Mouse (Mus musculus): ENCODE data around the gene Fam173b. TPM values are rescaled to one million over a fixed set of nuclear protein-coding genes. Genes with fewer than 3 reads are reported as not detected.

Gene Fam173b
- polyA plus RNA-seq, 1 experiment = 8.4 TPM

GRCm38 (mm10) chr15:31611027-31611426 is 9.4 kb downstream of the Fam173b start:
- no peaks in the 10 kb centered on the region for H3K27me3 ChIP-seq (ENCODE audit: control insufficient read depth, insufficient read depth, low read length)
- no peak overlapping the region for H3K4me3 ChIP-seq (ENCODE audit: control insufficient read depth, insufficient read depth, low read length)
- WGBS = 94% methylated on average over 3 of the region's 3 CpGs
- TF ChIP-seq CTCF (IDR thresholded peaks at IDR 0.05; ENCODE audit: borderline replicate concordance, control insufficient read depth, extremely low read depth, insufficient read depth, low read length, poor library complexity) = no peak
- no peak for TF ChIP-seq POLR2A (IDR thresholded peaks at IDR 0.05; ENCODE audit: control insufficient read depth, extremely low read depth, insufficient read depth, low read length, poor library complexity)
- no peaks in the 10 kb centered on the region for H3K36me3 ChIP-seq (ENCODE audit: control insufficient read depth, insufficient read depth, low read length)
- no peaks in the 10 kb centered on the region for H3K4me1 ChIP-seq (replicated peaks; ENCODE audit: control insufficient read depth, insufficient read depth, low read length)
- H3K27ac ChIP-seq (ENCODE audit: control insufficient read depth, insufficient read depth, low read length) = no peak overlapping the region
- no peak for DNase-seq

DNA sequence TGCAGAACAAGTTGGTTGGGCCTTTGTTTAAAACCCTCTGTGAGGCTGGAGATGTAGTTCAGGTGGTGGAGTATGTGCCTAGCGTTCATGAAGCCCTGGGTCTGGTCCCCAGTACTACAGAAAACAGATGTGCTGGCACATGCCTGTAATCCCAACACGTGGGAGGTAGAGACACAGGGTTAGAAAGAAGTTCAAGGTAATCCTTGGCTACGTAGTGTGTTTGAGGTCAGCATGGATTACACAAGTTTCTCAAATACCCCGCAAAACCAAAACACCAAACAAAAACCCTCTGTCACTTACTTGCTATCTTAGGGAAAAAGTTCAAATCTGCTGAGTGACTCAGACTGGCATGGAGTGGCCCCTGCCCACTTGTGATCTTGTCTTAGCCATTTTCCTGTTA is 10.3 kb downstream of the Fam173b start:
- no peaks in the 10 kb centered on the region for H3K36me3 ChIP-seq (ENCODE audit: control insufficient read depth, insufficient read depth, low read length)
- 97% methylated on average over 4 of the region's 4 CpGs for WGBS
- H3K4me1 ChIP-seq (replicated peaks; ENCODE audit: control insufficient read depth, insufficient read depth, low read length) = no peaks in the 10 kb centered on the region
- H3K27me3 ChIP-seq (ENCODE audit: control insufficient read depth, insufficient read depth, low read length) = no peaks in the 10 kb centered on the region
- no peak for DNase-seq
- no peak for TF ChIP-seq CTCF (IDR thresholded peaks at IDR 0.05; ENCODE audit: borderline replicate concordance, control insufficient read depth, extremely low read depth, insufficient read depth, low read length, poor library complexity)
- no peak for TF ChIP-seq POLR2A (IDR thresholded peaks at IDR 0.05; ENCODE audit: control insufficient read depth, extremely low read depth, insufficient read depth, low read length, poor library complexity)
- no peak overlapping the region for H3K4me3 ChIP-seq (ENCODE audit: control insufficient read depth, insufficient read depth, low read length)
- H3K27ac ChIP-seq (ENCODE audit: control insufficient read depth, insufficient read depth, low read length) = no peak overlapping the region

GRCm38 (mm10) chr15:31613826-31614453 is 12.3 kb downstream of the Fam173b start:
- DNase-seq = no peak
- H3K4me1 ChIP-seq (replicated peaks; ENCODE audit: control insufficient read depth, insufficient read depth, low read length) = no peaks in the 10 kb centered on the region
- H3K4me3 ChIP-seq (ENCODE audit: control insufficient read depth, insufficient read depth, low read length) = no peak overlapping the region
- 90% methylated on average over 6 of the region's 6 CpGs for WGBS
- TF ChIP-seq POLR2A (IDR thresholded peaks at IDR 0.05; ENCODE audit: control insufficient read depth, extremely low read depth, insufficient read depth, low read length, poor library complexity) (no peak), CTCF (IDR thresholded peaks at IDR 0.05; ENCODE audit: borderline replicate concordance, control insufficient read depth, extremely low read depth, insufficient read depth, low read length, poor library complexity) (no peak)
- no peak overlapping the region for H3K27ac ChIP-seq (ENCODE audit: control insufficient read depth, insufficient read depth, low read length)
- H3K27me3 ChIP-seq (ENCODE audit: control insufficient read depth, insufficient read depth, low read length) = no peaks in the 10 kb centered on the region
- H3K36me3 ChIP-seq (ENCODE audit: control insufficient read depth, insufficient read depth, low read length) = no peaks in the 10 kb centered on the region

DNA sequence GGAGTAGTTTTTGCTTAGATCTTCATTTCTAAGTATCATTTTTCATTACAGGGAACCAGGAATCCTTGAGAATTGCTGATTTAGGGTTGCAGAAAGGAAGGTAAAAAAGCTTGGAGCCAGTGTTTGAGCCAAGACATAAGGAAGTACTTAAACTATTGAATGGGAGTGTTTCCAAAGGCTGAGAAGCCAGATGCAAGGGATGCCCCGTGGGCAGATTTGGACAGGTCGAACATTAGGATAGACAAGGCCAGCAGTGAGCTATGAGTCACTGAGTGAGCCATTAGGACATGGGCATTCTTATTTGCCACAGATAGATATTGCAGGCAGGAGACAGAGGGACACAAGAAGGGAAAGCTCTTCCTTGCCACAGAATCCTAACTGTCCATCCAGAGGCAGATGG is 13.0 kb downstream of the Fam173b start:
- TF ChIP-seq POLR2A (IDR thresholded peaks at IDR 0.05; ENCODE audit: control insufficient read depth, extremely low read depth, insufficient read depth, low read length, poor library complexity) (no peak), CTCF (IDR thresholded peaks at IDR 0.05; ENCODE audit: borderline replicate concordance, control insufficient read depth, extremely low read depth, insufficient read depth, low read length, poor library complexity) (no peak)

DNA sequence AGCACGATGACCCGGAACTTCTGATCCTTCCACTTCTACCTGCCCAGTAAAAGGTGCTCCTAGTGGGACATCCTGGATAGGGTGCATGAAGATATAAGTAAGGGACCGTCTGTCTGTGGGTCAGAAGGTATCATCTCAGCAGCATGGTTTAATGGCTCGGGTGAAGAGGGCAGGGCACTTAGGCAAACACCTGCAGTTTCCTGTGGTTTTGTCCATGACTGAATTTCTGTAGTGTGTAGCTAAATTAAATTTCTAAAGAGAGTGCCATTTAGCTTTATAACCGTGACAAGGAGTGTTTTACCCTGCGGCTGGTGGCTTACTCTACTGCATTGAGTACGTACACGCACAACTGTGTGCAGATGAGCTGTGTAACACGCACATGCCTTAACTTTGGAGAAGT is 15.6 kb downstream of the Fam173b start:
- DNase-seq = no peak
- H3K4me3 ChIP-seq (ENCODE audit: control insufficient read depth, insufficient read depth, low read length) = no peak overlapping the region
- WGBS = 75% methylated on average over 9 of the region's 9 CpGs
- TF ChIP-seq CTCF (IDR thresholded peaks at IDR 0.05; ENCODE audit: borderline replicate concordance, control insufficient read depth, extremely low read depth, insufficient read depth, low read length, poor library complexity) (no peak), POLR2A (IDR thresholded peaks at IDR 0.05; ENCODE audit: control insufficient read depth, extremely low read depth, insufficient read depth, low read length, poor library complexity) (no peak)
- no peaks in the 10 kb centered on the region for H3K4me1 ChIP-seq (replicated peaks; ENCODE audit: control insufficient read depth, insufficient read depth, low read length)
- no peak overlapping the region for H3K27ac ChIP-seq (ENCODE audit: control insufficient read depth, insufficient read depth, low read length)
- no peaks in the 10 kb centered on the region for H3K27me3 ChIP-seq (ENCODE audit: control insufficient read depth, insufficient read depth, low read length)
- no peaks in the 10 kb centered on the region for H3K36me3 ChIP-seq (ENCODE audit: control insufficient read depth, insufficient read depth, low read length)

More for the DNA sequence above, 13.0 kb downstream of the Fam173b start:
- Histone ChIP-seq H3K27me3 (ENCODE audit: control insufficient read depth, insufficient read depth, low read length) (no peaks in the 10 kb centered on the region), H3K4me1 (replicated peaks; ENCODE audit: control insufficient read depth, insufficient read depth, low read length) (no peaks in the 10 kb centered on the region), H3K4me3 (ENCODE audit: control insufficient read depth, insufficient read depth, low read length) (no peak overlapping the region), H3K27ac (ENCODE audit: control insufficient read depth, insufficient read depth, low read length) (no peak overlapping the region), H3K36me3 (ENCODE audit: control insufficient read depth, insufficient read depth, low read length) (no peaks in the 10 kb centered on the region)
- no peak for DNase-seq
- WGBS = 93% methylated on average over 2 of the region's 2 CpGs

DNA sequence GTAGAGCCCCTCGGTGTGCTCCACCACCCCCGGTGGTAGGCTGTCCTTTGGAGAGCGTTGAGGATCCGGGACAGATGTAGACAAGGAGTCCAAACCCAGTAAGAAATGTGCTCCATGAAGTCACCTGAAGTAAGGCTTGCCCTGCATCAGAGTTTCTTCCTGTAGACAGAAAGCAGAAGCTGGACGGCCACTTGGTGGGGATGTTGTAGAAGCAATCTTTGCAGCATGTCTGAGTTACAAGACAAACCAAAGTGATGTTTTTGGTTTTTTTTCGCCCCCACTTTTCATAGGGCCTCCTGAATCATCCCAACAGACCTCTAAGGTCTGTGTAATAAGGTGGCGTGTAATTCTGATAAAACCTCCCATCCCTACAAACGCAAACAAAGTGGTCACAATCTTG is 17.9 kb downstream of the Fam173b start:
- H3K4me3 ChIP-seq (ENCODE audit: control insufficient read depth, insufficient read depth, low read length) = no peak overlapping the region
- DNase-seq = no peak
- H3K27me3 ChIP-seq (ENCODE audit: control insufficient read depth, insufficient read depth, low read length) = no peaks in the 10 kb centered on the region
- TF ChIP-seq CTCF (IDR thresholded peaks at IDR 0.05; ENCODE audit: borderline replicate concordance, control insufficient read depth, extremely low read depth, insufficient read depth, low read length, poor library complexity) (no peak), POLR2A (IDR thresholded peaks at IDR 0.05; ENCODE audit: control insufficient read depth, extremely low read depth, insufficient read depth, low read length, poor library complexity) (no peak)
- no peaks in the 10 kb centered on the region for H3K36me3 ChIP-seq (ENCODE audit: control insufficient read depth, insufficient read depth, low read length)
- no peak overlapping the region for H3K27ac ChIP-seq (ENCODE audit: control insufficient read depth, insufficient read depth, low read length)
- no peaks in the 10 kb centered on the region for H3K4me1 ChIP-seq (replicated peaks; ENCODE audit: control insufficient read depth, insufficient read depth, low read length)
- WGBS = 97% methylated on average over 8 of the region's 8 CpGs

All from thymus, adult 2 months (tissue).